Mouse (Mus musculus) bone marrow, adult 2 months (tissue): ENCODE data around the gene 2210011C24Rik.

Source experiments
- CTCF ChIP-seq: fragments of 200-500 bp; IDR thresholded peaks from 2 replicates; pipeline ENCODE4 v1.5.1; 2011; ENCODE audit warnings: low read length, control low read depth; ENCODE audit not compliant: control insufficient read depth, insufficient read depth
- POLR2A ChIP-seq: fragments of 200-500 bp; IDR thresholded peaks from 2 replicates; pipeline ENCODE4 v1.6.1; 2011; ENCODE audit warnings: low read depth, mild to moderate bottlenecking, control low read depth, low read length, borderline replicate concordance; ENCODE audit not compliant: control insufficient read depth

- TF ChIP-seq POLR2A (no peak), CTCF (no peak)
Measured at GRCm38 (mm10) chr8:84001281-84002000, 10.5 kb downstream of the 2210011C24Rik start, which contains the start of gene 1700067K01Rik.
